Mouse (Mus musculus): ENCODE measurements around the gene Gab1.

Gene Gab1

DNA sequence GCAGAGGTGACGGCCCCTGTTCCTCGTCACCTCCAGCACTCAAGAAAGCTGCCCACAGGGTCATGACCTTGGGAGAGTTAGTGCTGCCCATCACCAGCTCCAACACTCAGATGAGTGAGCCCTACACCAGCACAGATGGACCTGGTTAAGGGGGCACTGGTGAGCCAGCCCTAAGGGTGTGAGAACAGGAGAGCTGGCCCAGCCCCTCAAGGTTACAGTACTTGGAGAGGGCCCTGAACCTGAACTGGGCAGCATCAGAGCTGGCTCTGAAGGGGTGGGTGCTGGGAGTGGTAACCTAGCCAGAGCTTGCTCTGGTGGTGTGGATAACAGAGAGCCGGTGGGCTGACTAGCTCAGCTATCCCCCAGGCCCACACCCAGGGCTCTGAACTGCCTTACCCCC, 37.8 kb downstream of the Gab1 start:
- no peak for DNase-seq

DNA sequence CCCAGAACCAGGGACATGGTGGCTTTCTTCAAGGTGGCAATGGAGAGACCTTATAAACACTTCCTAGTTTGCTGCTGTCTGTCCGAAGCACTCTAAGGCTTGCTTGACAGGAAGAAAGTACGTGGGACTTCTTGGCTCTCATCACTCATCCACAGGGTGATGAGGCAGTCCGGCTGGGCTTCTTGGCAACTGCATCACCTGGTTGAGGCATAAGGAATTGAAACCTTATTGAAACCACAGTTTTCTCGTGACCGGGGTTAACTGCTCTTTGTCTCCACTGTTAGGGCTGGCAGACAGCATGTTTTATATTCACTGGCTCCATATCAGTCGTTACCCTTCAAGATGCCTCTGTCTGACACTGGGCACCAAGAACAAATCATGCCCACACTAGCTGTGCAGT, 40.2 kb downstream of the Gab1 start:
- no peak for DNase-seq

DNA sequence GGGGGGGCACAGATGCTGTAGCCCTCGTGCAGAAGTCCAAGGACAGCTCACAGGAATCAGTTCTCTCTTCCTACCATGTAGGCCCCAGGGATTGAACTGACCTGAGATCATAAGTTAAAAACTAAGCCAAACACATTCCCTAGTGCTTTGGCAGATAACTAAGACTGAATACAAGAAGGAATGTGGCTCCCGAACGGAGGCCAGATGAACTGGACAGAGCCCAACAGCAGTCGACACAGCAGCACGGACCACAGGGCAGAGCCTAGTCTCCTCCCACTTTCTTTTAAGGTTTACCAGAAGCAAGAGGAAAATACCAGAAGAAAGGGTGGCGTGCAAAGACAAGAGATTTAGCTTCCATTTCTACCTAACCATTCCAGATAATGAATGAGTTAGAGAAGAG, 42.1 kb downstream of the Gab1 start:
- peak; percentile 66 for DNase-seq

GRCm38 (mm10) chr8:80835401-80835800, 44.9 kb downstream of the Gab1 start:
- DNase-seq, result no peak

DNA sequence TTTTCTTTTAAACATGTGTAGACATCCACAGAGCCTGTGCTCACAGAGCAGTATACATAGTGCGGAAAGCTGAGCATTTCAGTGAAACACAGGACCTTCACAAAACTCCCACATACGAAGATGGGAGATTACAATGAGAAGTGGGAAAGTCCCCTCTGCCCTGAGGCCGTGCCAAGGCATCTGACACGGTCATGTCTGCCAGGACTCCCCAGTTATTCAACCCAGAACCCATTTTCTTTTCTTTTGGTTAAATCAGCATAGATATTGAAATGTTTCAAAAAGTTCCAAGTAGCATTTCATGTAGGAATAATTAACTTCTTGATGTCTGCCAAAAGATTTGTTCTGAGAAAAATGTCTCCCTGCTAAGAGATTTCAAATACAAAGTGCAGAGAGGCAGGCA, 45.9 kb downstream of the Gab1 start:
- no peak for DNase-seq

DNA sequence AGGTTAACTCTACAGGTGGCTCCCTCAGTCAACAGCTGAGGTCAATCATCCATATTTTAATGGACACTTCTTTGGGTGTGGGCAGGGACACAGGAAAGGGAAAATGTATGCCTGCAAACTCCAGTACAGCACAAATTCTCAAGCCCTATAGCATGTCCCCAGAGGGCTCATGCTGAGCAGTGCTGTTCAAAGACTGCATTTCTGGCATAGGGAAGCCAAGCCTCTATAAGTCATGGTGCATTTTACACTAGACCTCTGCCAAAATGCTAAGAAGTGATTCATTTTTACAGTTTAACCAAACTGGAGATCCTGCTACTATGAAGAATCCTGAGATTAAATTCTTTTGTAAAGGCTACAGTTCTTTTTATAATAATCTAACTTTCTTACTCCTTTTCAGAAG, 47.8 kb downstream of the Gab1 start:
- no peak for DNase-seq

GRCm38 (mm10) chr8:80831876-80832524, 48.3 kb downstream of the Gab1 start:
- no peak for DNase-seq

DNA sequence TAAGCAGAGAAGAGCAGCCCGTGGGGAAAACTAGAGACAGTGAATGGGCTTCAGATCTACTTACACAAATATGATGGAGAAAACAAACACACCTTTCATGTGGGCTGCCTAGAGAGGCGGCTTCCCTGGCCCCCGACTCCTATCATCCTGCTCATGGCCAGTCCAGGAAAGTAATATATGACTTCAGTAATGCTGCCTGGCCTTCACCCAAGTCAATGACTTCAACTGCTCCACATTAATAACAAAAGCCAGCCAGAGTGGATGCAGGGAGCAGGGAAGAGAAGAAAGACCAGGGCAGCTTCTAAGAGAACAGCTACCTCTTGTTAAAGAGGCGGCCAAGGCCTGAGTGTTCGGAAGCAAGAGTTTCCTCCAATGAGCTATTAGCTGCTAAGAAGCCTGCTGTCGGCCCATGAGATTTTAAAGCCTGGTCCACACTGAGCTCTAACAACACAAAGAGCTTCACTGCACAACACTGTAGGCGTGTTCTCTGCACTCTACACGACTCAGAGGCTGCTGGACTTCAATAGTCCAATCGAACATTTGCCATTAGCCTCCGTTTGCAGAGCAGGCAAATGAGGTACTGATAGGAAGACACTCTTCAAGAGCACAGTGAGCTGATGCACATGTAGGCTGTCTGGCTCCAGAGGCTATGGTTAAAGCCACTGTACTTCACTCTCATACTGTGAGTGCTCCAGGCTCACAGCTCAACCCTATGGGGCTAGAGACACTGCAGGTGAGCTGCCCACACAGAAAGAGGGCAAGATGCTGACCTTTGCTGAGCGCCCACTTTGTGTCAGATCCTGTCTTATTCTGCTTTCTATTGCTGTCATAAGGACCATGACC, 49.4 kb downstream of the Gab1 start:
- DNase-seq, result peak; percentile 44

DNA sequence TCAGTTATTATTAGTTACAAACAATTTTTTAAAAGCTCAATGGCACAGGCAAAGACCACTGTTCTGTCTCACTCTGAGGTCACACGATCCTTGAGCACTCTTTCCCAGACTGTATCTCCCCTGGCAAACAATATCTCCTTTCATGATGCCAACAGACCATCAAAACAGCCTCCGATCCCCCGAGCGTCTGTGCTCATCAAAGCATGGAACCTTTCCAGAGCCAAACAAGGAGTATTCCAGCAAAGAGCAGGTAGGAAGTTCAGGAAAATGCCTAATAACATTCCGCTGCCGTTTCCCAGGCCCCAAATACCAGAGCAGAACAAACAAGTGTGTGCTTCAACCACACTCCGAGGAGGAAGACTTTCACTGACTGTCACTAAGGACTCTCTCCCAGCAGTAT, 50.2 kb downstream of the Gab1 start:
- no peak for DNase-seq

- DNase-seq, result peak; percentile 46
Measured at GRCm38 (mm10) chr8:80826996-80827395, 53.3 kb downstream of the Gab1 start.

GRCm38 (mm10) chr8:80825136-80825535, 55.2 kb downstream of the Gab1 start:
- DNase-seq, result no peak

DNA sequence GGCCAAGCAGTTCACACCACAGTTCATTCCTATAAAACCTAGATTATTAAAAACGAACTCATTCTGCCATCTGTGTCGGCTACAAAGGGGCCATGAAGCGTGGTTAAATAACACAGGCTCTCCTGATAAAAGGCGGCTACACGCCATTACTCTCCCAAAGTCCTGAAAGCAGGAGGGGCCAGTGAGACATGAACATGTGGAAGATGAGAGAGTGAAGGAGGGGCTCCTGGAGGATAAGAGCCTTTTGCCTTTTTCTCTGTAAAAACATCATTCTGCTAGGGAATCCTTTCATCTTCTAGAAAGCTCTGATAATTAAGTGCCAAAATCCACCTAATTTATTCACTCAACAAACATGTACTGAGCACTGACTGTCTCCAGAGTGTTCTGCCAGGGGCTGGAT, 55.9 kb downstream of the Gab1 start:
- DNase-seq, result no peak

- no peak for DNase-seq
Measured at GRCm38 (mm10) chr8:80823250-80823649, 57.1 kb downstream of the Gab1 start.

DNA sequence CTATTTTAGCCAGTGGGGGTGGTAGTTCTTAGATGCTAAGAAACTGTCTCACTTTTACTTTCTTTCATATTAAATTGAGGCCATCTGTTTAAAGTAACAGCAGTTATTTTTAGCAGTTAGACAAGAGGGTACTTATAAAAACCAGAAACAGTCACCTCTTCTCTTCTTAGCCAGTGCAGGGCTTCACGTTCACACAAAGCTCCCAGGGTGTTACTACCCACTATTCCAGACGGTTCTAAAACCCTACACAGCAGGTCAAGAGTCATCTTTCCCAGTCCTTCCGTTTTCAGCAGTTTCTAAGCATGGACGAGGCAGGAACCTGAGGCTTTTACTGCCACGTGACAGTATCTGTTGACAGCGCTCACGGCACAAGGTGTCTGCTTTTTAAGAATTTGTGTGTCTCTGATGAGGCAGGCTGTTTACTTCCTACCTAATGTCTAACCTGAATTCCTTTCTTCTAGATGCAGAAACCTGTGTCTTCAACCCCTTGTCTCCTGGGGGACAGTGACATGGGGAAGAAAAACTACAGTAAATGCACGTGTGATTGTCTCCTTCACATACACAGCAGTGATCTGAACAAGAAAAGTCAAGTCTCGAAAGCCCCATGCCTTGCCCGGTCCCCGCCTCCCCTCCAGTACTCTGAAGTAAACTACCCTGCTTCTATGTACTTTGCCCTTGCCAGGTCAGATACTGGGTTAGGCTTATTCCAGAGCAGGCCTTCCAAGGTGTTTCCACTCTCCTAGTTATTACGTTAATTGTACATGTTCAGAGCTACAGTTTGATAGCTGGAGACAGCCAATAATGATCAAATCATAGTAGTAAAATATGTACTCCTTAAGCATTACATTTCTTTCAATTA, 58.7 kb downstream of the Gab1 start:
- no peak for DNase-seq

GRCm38 (mm10) chr8:80818978-80819377, 61.3 kb downstream of the Gab1 start:
- no peak for DNase-seq

- DNase-seq, result no peak
Measured at GRCm38 (mm10) chr8:80817065-80817464, 63.3 kb downstream of the Gab1 start.

DNA sequence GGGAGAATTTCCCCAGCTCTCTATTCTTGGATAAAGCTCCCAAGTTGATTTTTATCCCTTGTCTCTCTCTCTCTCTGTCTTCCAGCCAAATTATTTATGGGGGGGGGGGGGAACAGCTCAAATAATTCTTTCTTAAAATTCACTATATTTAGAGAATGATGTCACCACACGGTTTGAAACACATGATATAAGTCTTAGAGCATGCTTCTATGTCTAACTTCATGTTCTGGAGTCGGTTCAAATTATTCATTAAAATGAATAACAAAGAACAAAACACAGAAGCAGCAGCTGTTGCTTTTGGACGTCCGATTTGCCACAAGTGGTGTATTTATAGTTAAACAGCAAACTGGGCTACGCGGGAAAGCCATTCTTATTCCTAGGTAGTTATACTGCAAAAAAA, 65.1 kb downstream of the Gab1 start:
- no peak for DNase-seq

DNA sequence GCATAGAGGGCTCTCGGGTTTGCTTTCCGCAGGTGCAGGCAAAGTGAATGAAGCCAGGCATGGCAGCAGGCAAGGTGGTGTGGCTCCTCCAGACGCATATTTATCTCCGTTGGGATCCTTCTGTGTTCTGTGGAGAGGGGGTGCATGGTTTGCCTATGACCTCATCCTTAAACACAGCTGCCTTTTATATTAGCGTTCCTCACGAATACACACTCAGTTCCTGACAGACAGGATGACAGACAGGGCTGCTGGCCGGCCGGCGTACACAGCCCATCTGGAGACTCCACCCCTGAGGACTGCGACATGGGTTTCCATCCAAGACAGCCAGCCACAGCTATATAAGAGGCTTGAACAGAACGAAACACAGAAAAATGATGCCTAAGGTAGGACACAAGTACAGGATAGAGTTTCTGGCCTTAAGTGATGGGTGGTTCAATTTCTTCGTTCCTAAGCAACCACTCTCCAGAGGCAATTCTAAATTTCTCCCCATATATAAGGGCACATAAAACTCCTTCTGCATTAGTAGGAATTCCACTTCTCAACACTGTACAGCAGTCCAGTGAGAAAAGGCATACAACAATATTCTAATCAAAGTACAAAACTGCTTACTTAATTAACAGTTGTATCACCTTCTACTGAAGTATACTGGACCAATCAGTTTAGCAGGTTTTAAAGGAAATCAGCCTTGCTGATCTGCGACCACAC, 66.1 kb downstream of the Gab1 start:
- peak; percentile 61 for DNase-seq

- peak; percentile 76 for DNase-seq
Measured at GRCm38 (mm10) chr8:80813439-80813838, 66.9 kb downstream of the Gab1 start.

GRCm38 (mm10) chr8:80811591-80811991, 68.7 kb downstream of the Gab1 start:
- DNase-seq, result no peak

DNA sequence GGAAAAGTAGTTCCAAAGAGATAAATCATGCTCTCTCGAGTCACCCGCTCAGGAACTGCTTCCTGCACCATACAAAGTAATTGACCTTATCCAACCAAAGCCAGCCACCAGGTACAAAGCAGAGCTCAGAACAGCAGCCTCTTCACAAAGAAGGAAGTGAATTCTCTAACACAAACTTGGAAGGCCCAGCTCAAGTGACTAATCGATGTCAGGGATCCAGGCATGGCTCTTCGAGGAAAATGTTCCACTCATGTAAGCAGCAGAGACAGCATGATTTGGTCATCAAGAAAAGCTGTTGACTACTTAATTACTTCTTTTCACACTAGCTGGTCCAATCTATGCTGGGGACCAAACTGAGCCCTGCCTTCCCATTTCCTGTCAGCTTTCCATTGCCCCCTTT, 69.4 kb downstream of the Gab1 start:
- DNase-seq, result no peak

DNA sequence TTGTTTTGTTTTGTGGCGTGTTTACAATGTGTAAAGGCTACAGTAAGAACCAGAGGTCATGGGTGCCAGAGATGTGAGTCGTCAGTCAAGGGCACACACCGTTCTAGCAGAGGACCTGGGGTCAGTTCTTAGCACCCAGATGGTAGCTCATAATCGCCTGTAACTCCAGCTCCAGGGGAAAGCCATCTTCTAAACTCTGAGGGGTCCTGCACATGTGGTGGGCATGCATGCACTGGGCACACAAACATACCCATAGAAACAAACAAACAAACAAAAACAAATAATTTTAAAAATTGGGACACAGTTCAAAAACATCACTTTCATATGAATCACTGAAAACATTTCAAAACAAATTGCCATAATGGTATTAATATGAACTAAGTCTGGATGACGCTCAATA, 69.9 kb downstream of the Gab1 start:
- no peak for DNase-seq
